Mouse (Mus musculus) right cerebral cortex, postnatal 4 days (tissue): ENCODE measurements around the gene Clec4a3.
"Not testable (repeated sequence)": the region's sequence is repeated elsewhere in the genome, so short reads cannot be mapped to it uniquely, and the experiment has no call there.

Experiments
- DNase-seq: peaks from one replicate; pipeline ENCODE4 v3.0.0-alpha.2; 2022

The Clec4a3 gene

DNA sequence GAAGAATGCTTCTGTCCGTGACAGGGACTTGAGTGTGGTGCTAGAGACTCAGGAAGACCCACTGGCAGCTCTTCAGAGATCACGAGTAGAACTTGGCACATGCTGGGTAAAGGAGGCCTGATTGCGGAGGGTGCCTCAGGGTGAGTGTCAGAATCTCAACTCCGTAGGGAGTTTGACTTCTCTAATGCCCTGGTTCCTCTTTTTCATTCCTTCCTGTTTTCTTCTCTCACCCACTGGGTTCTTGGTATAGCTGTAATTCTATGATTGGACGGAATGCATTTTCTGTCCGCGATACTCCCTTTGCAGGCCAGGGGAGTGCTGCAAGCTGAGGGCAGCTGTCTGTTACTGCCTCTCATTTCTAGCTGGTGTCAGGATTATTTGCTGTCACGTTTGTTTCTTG lies at the start of gene Clec4a3:
Gene Clec4a3 (plus strand): TSS at position 115 of the 400 bp plus-strand sequence.
- no peak for DNase-seq

DNA sequence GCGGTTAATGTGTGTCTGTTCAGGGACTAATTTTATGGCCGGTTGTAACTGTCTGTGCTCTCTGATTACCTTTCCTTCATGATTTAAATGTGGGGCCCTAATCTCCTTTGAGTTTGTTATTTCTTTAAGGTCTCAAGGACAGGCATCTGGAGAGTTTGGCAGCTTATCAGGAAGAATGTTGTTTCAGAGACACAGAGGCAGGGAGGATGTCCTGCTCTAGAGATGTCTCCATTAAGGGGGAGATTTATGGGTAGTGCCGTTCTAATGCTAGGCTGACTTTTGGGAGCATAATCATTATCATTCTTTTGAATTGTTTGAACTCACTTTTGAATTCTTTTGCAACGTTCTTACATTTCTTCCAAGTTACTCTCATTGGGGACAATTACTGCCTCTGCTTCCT lies 32.4 kb upstream of the Clec4a3 start:
- no peak for DNase-seq

DNA sequence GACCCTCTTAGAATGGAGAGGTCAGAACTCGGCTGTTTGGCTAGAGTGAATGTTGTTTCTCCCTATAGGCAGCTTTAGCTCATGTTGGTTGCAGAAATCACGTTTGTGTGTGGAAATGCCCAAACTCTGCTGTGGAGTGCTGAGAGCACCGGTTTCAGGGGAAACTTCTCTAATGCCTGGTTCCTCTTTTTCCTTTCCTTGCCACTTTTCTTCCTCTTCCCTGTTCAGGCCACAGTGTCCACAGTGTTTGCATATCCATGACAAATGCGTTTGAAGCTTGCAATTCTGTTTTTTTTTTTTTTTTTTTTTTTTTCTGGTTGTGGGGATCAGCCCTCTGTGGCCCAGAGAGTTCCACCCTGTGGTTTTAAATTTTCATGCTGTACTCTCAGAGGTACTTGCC lies 30.9 kb upstream of the Clec4a3 start, which contains the start of gene Clec4a1:
Gene Clec4a1 (plus strand): TSS at position 398 of the 400 bp plus-strand sequence.
- DNase-seq: no peak

DNA sequence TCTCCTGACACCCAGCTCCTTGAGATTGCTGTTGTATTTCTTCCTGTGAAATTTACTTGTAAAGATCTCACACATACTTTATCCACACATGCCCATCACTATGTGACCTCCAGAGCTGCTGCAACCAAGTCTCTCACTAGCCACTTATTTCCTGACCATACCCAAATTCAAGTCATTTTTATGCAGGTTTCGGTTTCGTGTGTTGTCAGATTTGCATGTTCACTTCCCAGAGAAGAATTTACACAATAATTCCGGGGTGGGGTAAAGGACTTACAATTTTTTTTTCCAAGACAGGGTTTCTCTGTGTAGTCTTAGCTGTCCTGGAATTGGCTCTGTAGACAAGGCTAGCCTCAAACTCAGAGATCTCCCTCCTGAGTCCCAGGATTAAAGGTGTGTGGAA lies 17.5 kb upstream of the Clec4a3 start:
- DNase-seq: no peak

GRCm38 (mm10) chr6:122939618-122940017 lies 12.7 kb upstream of the Clec4a3 start:
- DNase-seq: no peak

- DNase-seq: no peak
These were observed 5.6 kb upstream of the Clec4a3 start for GRCm38 (mm10) chr6:122946760-122947159.

GRCm38 (mm10) chr6:122964562-122964961 lies 12.2 kb downstream of the Clec4a3 start:
- no peak for DNase-seq

DNA sequence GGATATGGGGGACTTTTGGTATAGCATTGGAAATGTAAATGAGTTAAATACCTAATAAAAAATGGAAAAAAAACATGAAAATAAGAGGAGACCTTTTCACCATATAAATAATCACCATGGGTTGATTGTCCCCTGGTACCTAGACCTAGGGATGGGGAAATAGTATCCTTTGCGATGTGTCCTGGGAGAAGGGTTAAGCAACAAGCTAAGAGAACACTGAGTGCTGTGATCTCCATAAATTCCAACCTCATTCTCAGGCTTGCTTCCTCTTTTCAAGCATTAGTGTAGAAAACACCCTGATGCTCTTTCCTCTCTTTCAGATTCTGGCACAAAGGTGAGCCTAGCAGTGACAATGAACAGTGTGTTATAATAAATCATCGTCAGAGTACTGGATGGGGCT lies 16.7 kb downstream of the Clec4a3 start:
- no peak for DNase-seq

DNA sequence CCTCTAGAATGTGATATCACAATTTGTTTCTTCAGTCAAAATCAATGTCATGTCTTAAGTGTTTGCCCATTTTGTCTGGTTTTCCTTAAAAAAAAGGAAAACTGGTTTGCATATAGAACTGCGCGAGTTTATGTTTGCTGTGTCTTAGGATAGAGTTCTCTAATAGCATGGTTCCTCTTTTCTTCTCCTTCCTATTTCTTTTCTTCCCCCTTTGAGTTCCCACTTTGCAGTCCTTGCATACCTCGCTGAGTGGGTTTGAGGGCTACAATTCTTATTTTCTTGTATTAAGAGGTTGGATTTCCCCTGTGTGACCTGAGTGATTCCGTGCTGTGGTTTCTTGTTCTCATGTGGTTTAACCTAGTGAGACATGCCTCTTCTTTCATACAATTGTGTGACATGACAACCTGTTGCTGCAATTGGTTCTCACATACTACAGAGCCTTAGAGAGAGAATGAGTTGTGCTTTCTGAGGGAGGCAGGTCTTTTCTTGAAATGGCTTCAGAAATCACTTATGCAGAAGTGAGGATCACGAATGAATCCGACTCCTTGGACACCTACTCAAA lies 37.6 kb downstream of the Clec4a3 start, which contains the start of gene Clec4a4:
Gene Clec4a4 (plus strand): TSS at position 492 of the 562 bp plus-strand sequence.
- no peak for DNase-seq

DNA sequence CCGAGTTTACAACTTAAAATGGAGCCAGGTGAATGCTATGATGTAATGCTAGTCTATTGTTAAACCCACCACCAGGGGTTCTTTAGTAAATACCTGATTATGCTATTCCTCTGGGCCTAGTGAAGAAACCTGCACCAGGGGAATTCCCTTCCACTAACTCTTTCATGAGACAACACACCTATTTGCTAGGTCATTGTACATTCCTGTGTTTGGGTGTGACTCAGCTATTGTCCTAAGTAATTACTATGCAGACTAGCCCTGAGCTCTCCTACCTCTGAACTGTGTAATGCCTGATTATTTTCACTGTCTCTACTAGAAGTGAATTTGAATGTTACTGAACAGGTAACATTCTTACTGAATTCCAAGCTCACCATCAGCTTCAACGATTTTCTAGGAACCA lies 52.4 kb downstream of the Clec4a3 start:
- DNase-seq: not testable (repeated sequence)

GRCm38 (mm10) chr6:123005591-123005990 lies 53.3 kb downstream of the Clec4a3 start:
- DNase-seq: no peak
